Mouse (Mus musculus): ENCODE measurements around the gene Ptprg.
"Not testable (repeated sequence)": the region's sequence is repeated elsewhere in the genome, so short reads cannot be mapped to it uniquely, and the experiment has no call there.

The Ptprg gene

DNA sequence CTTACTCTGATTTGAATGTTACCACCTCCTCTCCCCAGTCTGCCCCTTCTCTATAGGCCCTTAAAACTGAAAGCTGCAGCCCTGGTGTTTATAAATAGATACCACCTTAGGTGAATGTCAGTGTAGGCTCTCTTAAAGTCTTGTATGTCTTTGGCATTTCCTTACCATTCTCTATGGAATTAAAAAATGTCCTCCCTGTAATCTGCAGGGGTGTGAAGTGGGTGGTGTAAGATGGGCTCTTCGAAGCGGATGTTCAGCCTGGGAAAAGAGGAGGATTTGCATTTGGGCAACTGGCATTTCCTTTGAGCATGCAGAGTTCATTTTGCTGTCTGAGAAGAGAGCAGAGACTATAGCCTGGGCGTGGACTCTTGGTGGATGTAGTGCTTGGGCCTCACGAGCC, 201.3 kb downstream of the Ptprg start:
- no peak for DNase-seq (ENCODE audit: low read depth)

- DNase-seq (ENCODE audit: low read depth): no peak
Observed at GRCm38 (mm10) chr14:11758185-11758584, 204.9 kb downstream of the Ptprg start.

DNA sequence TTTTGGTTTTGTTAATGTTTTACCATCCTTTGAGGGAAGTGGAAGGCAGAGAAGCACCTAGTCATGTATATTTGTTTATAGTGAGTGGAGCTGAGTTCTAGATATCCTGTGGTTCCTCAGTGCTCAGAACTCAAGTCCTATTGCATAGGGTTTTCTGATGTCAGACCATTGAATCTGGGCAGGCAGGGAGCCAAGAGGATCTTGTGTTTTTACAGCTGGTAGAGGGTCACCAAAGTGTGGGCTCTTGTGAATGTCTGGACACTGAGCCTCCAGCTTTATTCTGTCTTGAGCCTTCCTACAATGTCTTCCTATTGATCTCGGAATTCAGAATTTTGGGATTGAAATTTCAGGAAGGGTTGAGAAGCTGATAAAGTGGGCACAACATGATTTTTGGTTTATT, 206.0 kb downstream of the Ptprg start:
- DNase-seq (ENCODE audit: low read depth): no peak

GRCm38 (mm10) chr14:11762995-11763394, 209.7 kb downstream of the Ptprg start:
- no peak for DNase-seq (ENCODE audit: low read depth)

- no peak for DNase-seq (ENCODE audit: low read depth)
Observed at GRCm38 (mm10) chr14:11772736-11773135, 219.4 kb downstream of the Ptprg start.

DNA sequence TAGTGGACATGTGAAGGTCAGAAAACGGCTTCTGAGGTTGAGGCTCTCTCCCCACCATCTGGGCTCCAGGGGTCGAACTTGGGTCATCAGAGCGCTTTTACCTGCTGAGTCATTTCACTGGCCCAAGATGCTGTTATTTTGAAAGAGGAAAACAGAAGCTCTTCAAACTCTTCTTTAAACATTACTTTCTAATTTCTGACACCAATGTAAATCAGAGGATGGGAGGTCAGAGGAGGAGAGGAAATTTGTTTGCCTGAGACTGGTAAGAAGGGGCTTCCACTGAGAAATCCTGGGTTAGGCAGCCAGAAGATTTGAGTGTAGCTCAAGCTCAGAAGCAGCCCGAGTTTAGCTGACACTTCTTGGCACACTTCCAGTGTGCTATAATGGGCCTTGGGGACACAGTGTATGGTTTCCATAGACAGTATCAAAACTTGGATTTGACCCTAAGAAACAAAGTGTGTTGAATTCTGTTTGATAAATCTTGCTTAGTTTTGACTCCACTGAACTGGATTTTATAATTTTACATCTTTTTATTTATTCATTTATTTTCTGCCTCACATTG, 221.2 kb downstream of the Ptprg start:
- DNase-seq (ENCODE audit: low read depth): no peak

DNA sequence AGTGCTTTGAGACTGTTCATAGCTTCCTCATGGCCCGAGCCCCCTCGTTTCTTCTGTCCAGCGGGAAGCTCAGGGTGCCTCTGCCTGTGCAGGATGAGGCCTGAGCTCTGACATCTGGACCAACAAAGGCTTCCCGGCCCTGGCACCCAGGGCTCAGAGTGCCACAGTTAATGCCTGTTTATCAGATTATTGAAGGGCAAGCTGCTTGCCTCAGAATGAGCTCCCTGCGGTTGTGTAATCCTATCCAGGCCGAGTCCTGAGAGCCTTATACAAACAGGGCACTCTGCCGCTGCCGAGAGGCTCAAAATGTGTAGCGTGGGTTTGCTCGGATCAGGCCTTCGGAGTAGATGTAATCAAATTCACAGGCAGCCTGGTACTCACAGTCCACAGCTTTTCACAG, 221.9 kb downstream of the Ptprg start:
- DNase-seq (ENCODE audit: low read depth): no peak

DNA sequence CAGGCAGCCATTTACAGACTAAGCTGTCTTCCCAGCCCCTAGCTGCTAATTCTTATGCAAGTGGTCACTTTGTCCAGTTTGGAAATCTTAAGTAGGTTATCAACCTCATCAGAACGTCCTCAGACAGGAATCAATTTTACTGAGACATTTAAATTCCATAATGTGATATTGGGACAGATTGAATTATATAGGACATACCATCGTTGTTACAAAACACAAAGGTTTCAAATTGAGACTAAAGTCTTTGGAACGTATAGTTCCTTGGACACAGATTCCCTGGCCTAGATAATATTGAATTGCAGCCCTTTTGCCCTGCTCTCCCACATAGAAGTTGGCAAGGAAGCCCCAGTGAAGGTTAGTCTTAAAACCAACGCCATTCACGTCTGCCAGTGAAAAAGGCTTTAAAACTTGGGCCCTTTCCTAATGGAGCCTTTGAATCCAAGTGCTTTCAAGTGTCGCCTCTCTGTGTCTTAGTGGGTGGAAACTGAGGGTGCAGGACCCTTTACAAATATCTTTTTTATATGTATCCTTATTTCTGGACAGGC, 222.7 kb downstream of the Ptprg start:
- DNase-seq (ENCODE audit: low read depth): no peak

- DNase-seq (ENCODE audit: low read depth): no peak
Observed at GRCm38 (mm10) chr14:11776566-11776965, 223.2 kb downstream of the Ptprg start.

DNA sequence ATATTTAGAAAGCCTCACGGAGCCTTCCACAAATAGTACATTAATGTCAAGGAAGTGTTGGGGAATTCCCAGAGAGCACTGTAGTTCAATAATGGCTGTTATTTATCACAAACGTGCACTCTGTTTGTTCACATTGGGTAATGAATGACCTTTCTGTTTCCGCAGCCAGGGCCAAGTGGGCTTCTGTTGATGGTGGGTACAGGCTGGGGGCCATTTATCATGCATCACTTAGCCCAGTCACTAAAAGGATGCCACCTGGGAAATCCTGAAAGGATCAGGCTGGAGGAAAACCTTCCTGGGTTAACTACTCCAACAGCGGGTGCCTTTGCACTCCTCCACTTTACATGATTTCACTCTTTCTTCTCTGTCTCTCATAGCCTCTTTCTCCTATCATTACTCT, 237.9 kb downstream of the Ptprg start:
- DNase-seq (ENCODE audit: low read depth): no peak

- no peak for DNase-seq (ENCODE audit: low read depth)
Observed at GRCm38 (mm10) chr14:11793847-11794246, 240.5 kb downstream of the Ptprg start.

- DNase-seq (ENCODE audit: low read depth): no peak
Observed at GRCm38 (mm10) chr14:11802355-11803035, 249.2 kb downstream of the Ptprg start.

GRCm38 (mm10) chr14:11806674-11807073, 253.3 kb downstream of the Ptprg start:
- DNase-seq (ENCODE audit: low read depth): no peak

GRCm38 (mm10) chr14:11807465-11807864, 254.1 kb downstream of the Ptprg start:
- no peak for DNase-seq (ENCODE audit: low read depth)

GRCm38 (mm10) chr14:11811142-11811761, 257.9 kb downstream of the Ptprg start:
- DNase-seq (ENCODE audit: low read depth): no peak

GRCm38 (mm10) chr14:11812291-11812690, 259.0 kb downstream of the Ptprg start:
- DNase-seq (ENCODE audit: low read depth): no peak

DNA sequence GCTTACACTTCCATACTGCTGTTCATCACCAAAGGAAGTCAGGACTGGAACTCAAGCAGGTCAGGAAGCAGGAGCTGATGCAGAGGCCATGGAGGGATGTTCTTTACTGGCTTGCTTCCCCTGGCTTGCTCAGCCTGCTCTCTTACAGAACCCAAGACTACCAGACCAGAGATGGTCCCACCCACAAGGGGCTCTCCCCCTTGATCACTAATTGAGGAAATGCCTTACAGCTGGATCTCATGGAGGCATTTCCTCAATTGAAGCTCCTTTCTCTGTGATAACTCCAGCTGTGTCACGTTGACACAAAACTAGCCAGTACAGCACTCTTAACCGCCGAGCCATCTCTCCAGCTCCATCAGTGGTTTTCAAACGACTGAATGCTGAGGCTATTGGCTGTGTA, 261.5 kb downstream of the Ptprg start:
- not testable (repeated sequence) for DNase-seq (ENCODE audit: low read depth)

DNA sequence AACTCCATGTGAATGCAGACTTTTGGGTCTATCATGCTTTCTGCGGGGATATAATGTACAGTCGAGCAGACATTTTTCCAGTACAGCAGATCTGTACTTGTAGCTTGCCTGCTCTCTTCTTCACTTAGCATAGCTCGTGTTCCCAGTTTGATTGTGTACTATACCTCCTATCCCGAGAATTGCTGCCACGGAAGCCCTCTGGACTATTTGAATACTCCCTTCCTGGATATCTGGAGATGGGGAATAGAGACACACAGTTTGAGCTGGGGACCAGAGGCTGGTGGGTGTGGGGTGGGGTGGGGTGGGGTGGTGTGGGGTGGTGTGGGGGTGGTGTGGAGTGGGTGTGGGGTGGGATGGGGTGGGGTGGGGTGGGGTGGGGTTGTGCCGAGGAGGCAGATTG, 263.9 kb downstream of the Ptprg start:
- DNase-seq (ENCODE audit: low read depth): no peak

GRCm38 (mm10) chr14:11818054-11818453, 264.7 kb downstream of the Ptprg start:
- DNase-seq (ENCODE audit: low read depth): no peak

GRCm38 (mm10) chr14:11818721-11819120, 265.4 kb downstream of the Ptprg start:
- DNase-seq (ENCODE audit: low read depth): no peak

- DNase-seq (ENCODE audit: low read depth): no peak
Observed at GRCm38 (mm10) chr14:11819326-11819725, 266.0 kb downstream of the Ptprg start.

- no peak for DNase-seq (ENCODE audit: low read depth)
Observed at GRCm38 (mm10) chr14:11822830-11823700, 269.7 kb downstream of the Ptprg start.

Measured in naive thymus-derived CD4-positive, alpha-beta T cell, adult 2 months (primary cell).